Mouse (Mus musculus) embryonic fibroblast, embryonic 13.5 days (primary cell): Measurements from ENCODE around the gene Ube4b.

Source experiments
- CTCF ChIP-seq: IDR thresholded peaks from 2 replicates; pipeline ENCODE4 v1.5.1; 2011; ENCODE audit warnings: mild to moderate bottlenecking, control low read depth, low read length, moderate library complexity, borderline replicate concordance; ENCODE audit not compliant: insufficient read depth
- POLR2A ChIP-seq: IDR thresholded peaks from 2 replicates; pipeline ENCODE4 v1.6.1; 2011; ENCODE audit warnings: low read depth, mild to moderate bottlenecking, control low read depth, low read length, moderate library complexity

- TF ChIP-seq CTCF (no peak), POLR2A (no peak)
These were observed 50.5 kb downstream of the Ube4b start for GRCm38 (mm10) chr4:149376034-149376433.
